ENCODE assay signal across 38 mouse cellular contexts in the genomic region with DNA sequence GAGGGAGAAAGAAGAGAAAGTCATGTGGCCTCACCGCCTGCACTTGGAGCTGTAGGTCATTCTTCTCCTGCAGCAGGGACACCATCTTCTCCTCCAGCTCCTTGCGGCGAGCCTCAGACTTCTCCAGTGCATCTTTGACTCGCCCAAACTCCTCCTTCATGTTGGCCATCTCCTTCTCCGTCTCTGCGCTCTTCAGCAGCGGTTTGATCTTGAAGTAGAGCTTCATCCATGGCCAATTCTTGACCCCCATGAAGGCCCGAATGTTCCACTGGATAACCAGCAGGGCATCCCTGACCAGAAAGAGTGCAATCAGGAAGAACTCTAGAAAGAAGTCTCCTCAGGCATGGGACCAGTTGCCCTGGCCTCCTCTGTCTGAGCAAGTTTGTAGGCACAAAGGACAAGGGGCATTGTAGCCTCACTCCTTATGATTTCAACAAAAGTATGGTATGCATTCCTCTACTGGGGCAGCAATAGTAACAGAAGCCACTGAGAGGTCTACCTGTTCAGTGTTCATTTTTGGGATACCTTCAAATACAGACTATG. TPM values are rescaled to one million over a fixed set of nuclear protein-coding genes. Genes with fewer than 3 reads are reported as not detected.
"Had no signal": no experiment of that assay in that cellular context is flagged by ENCODE, and none has a peak within 500 bp of the region (broad histone marks: within the 10 kb centered on the region; RNA-seq: fewer than 3 reads in every experiment).

No protein-coding gene starts in this region.

- H3K36me3 ChIP-seq: hindbrain, embryonic 10.5 days; hindbrain, embryonic 12.5 days; intestine, embryonic 15.5 days; limb, embryonic 10.5 days; limb, embryonic 12.5 days; liver, embryonic 13.5 days; liver, embryonic 15.5 days had no signal

- DNase-seq: gastrocnemius, adult 2 months; gastrocnemius, postnatal 10 days; gastrocnemius, postnatal 25 days; heart, adult 18-20 months; kidney, adult 18-20 months; kidney, adult 8-10 months; kidney, postnatal 10 days; kidney, postnatal 25 days; kidney, postnatal 4 days; liver; liver, embryonic 13.5 days; liver, postnatal 0 days had no signal

- ATAC-seq: hindbrain, embryonic 16.5 days; inflammation-experienced regulatory T-cells, adult 6 months; intestine, embryonic 15.5 days; intestine, postnatal 0 days; liver, postnatal 0 days had no signal

- H3K27me3 ChIP-seq: heart, embryonic 15.5 days; intestine, embryonic 15.5 days; liver, embryonic 15.5 days had no signal

- H3K4me2 ChIP-seq: heart, embryonic 15.5 days; hindbrain, embryonic 12.5 days; hindbrain, embryonic 14.5 days; intestine, embryonic 15.5 days; limb, embryonic 12.5 days; liver, embryonic 11.5 days; liver, embryonic 13.5 days; liver, embryonic 15.5 days had no signal

- H3K4me1 ChIP-seq: hindbrain, embryonic 10.5 days; hindbrain, embryonic 12.5 days; intestine, embryonic 15.5 days; limb, embryonic 10.5 days; limb, embryonic 12.5 days; liver, embryonic 13.5 days; liver, embryonic 15.5 days had no signal

- H3K9me3 ChIP-seq: heart, embryonic 10.5 days; heart, embryonic 15.5 days; hindbrain, embryonic 10.5 days; hindbrain, embryonic 12.5 days; intestine, embryonic 15.5 days; limb, embryonic 10.5 days; limb, embryonic 12.5 days; liver, embryonic 13.5 days; liver, embryonic 15.5 days had no signal

- H3K4me3 ChIP-seq: gastrocnemius, adult 2 months; heart, embryonic 10.5 days; heart, embryonic 15.5 days; hindbrain, embryonic 10.5 days; hindbrain, embryonic 12.5 days; intestine, embryonic 15.5 days; layer of hippocampus, adult 2 months; left cerebral cortex, adult 2 months; limb, embryonic 10.5 days; limb, embryonic 12.5 days; liver, embryonic 13.5 days; liver, embryonic 15.5 days had no signal

- H3K27ac ChIP-seq: gastrocnemius, adult 2 months; heart, embryonic 10.5 days; heart, embryonic 15.5 days; hindbrain, embryonic 10.5 days; hindbrain, embryonic 12.5 days; hindbrain, embryonic 14.5 days; intestine, embryonic 15.5 days; layer of hippocampus, adult 2 months; left cerebral cortex, adult 2 months; limb, embryonic 10.5 days; limb, embryonic 12.5 days; liver, embryonic 13.5 days; liver, embryonic 15.5 days had no signal

- H3K9ac ChIP-seq: heart, embryonic 15.5 days; hindbrain, embryonic 12.5 days; hindbrain, embryonic 14.5 days; intestine, embryonic 15.5 days; limb, embryonic 12.5 days; liver, embryonic 13.5 days; liver, embryonic 15.5 days; liver, postnatal 0 days had no signal

RNA-seq across cellular contexts. Expression of gene Myh6, which starts 13.0 kb away (rescaled TPM):
- total RNA-seq: granulocyte monocyte progenitor cell, adult 5-6 weeks had no signal
- polyA plus RNA-seq: inflammation-experienced regulatory T-cells, adult 6 months had no signal

RNA-seq across cellular contexts. Expression of gene Cmtm5, which starts 17.7 kb away (rescaled TPM):
- total RNA-seq: granulocyte monocyte progenitor cell, adult 5-6 weeks had no signal
- polyA plus RNA-seq: inflammation-experienced regulatory T-cells, adult 6 months; liver, embryonic 11.5 days; liver, postnatal 0 days had no signal

RNA-seq across cellular contexts. Expression of gene Il25, which starts 21.2 kb away (rescaled TPM):
- total RNA-seq: gastrocnemius, adult 2 months; gastrocnemius, postnatal 10 days; gastrocnemius, postnatal 25 days; gastrocnemius, postnatal 4 days; granulocyte monocyte progenitor cell, adult 5-6 weeks; heart, adult 18-20 months; heart, postnatal 25 days; layer of hippocampus, adult 2 months; layer of hippocampus, postnatal 10 days; left cerebral cortex, adult 2 months; left cerebral cortex, postnatal 14 days; left cerebral cortex, postnatal 36 days had no signal
- polyA plus RNA-seq: heart, embryonic 10.5 days; heart, embryonic 15.5 days; hindbrain, embryonic 12.5 days; inflammation-experienced regulatory T-cells, adult 6 months; intestine, embryonic 15.5 days; intestine, postnatal 0 days; kidney, embryonic 14.5 days; kidney, embryonic 16.5 days; limb, embryonic 12.5 days; liver, embryonic 11.5 days; liver, embryonic 13.5 days; liver, embryonic 15.5 days; liver, postnatal 0 days had no signal

RNA-seq across cellular contexts. Expression of gene Gm17428, which starts 23.0 kb away (rescaled TPM):
- total RNA-seq: gastrocnemius, adult 2 months; gastrocnemius, postnatal 10 days; gastrocnemius, postnatal 25 days; gastrocnemius, postnatal 4 days; granulocyte monocyte progenitor cell, adult 5-6 weeks; heart, adult 18-20 months; heart, postnatal 25 days; layer of hippocampus, adult 2 months; layer of hippocampus, postnatal 10 days; layer of hippocampus, postnatal 25 days; left cerebral cortex, adult 2 months; left cerebral cortex, postnatal 14 days; left cerebral cortex, postnatal 36 days had no signal
- polyA plus RNA-seq: frontal cortex, adult 2 months; heart, embryonic 10.5 days; heart, embryonic 15.5 days; hindbrain, embryonic 10.5 days; hindbrain, embryonic 12.5 days; hindbrain, embryonic 14.5 days; hindbrain, embryonic 16.5 days; inflammation-experienced regulatory T-cells, adult 6 months; intestine, embryonic 15.5 days; intestine, postnatal 0 days; kidney, embryonic 14.5 days; kidney, embryonic 16.5 days; limb, embryonic 10.5 days; limb, embryonic 12.5 days; limb, embryonic 14.5 days; liver, embryonic 11.5 days; liver, embryonic 13.5 days; liver, embryonic 15.5 days; liver, postnatal 0 days had no signal

RNA-seq across cellular contexts. Expression of gene Efs, which starts 27.8 kb away (rescaled TPM):
- total RNA-seq: granulocyte monocyte progenitor cell, adult 5-6 weeks had no signal
- polyA plus RNA-seq: inflammation-experienced regulatory T-cells, adult 6 months had no signal
